Mouse (Mus musculus): ENCODE data around the gene Hemgn.

Gene Hemgn

DNA sequence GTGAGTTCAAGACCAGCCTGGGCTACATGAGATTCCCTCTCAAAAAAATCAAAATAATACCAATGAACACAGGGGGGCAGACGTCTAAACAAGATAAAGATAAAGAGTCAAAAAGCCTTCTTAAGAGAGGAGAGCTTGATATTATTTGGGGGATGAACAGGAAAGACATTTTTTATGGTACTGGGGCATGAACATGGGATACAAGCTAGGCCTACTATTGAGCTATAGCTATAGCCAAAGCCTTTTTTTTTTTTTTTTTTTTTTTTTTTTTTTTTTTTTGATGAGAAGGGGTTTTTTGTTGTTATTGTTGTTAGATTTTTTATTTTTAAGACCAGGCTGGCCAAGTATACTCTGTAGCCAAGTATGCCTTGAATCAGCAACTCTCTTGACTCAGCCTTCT, 1.2 kb downstream of the Hemgn start:
- no peak for DNase-seq (ENCODE audit: low read depth, low spot score)

- DNase-seq (ENCODE audit: low read depth, low spot score): no peak
These were observed 1.8 kb downstream of the Hemgn start for GRCm38 (mm10) chr4:46411489-46411888.

DNA sequence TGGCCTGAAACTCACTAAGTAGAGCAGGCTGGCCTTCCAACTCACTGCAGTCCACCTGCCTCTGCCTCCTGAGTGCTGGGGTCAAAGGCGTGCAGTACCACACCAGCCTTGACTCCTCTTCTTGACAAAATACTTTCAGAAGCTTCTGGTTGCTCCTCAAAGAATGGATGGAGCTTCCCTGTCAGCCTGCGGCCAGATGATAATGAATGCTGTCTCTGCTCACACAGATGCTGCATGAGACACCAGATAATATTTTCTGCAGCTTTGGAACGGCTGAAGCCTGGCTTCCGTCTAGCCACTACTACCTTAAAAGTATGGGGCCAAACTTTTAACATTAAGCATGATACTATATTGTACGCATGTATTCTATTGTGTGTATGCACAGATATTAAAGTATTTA, 2.6 kb downstream of the Hemgn start:
- no peak for DNase-seq (ENCODE audit: low read depth, low spot score)

DNA sequence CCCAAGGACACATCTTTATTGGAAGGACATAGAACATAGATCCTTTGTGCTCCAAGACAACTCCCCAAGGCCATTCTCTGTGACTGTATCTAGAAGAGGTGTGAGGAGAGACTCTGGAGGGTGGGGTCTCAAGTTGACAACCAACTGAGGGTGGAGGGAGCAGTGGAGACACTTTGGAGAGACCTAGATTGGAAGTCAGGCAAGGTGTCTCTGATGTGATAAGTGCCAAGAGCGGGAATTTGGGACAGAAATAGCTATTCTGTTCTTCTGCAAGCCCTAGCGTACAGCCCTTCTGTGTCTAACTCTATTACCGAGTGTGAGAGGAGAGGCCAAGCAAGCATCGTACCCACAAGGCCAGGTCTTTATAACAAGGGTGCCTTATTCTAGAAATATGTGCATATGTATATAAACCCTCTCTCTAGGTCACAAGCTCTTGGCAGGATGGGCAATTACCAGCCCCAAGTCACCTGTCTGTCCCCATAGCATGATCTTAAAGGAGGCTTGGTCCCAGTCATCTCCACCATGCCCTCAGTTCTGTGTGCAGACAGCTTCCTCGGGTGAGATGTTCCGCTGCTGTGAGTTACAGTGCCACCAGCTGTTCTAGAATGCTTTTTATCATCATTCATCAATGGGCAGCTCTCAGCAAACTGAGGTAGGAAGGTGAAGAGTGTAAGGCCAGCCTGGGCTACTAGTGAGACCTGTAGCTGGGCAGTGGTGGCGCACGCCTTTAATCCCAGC, 6.2 kb downstream of the Hemgn start:
- DNase-seq (ENCODE audit: low read depth, low spot score): no peak

DNA sequence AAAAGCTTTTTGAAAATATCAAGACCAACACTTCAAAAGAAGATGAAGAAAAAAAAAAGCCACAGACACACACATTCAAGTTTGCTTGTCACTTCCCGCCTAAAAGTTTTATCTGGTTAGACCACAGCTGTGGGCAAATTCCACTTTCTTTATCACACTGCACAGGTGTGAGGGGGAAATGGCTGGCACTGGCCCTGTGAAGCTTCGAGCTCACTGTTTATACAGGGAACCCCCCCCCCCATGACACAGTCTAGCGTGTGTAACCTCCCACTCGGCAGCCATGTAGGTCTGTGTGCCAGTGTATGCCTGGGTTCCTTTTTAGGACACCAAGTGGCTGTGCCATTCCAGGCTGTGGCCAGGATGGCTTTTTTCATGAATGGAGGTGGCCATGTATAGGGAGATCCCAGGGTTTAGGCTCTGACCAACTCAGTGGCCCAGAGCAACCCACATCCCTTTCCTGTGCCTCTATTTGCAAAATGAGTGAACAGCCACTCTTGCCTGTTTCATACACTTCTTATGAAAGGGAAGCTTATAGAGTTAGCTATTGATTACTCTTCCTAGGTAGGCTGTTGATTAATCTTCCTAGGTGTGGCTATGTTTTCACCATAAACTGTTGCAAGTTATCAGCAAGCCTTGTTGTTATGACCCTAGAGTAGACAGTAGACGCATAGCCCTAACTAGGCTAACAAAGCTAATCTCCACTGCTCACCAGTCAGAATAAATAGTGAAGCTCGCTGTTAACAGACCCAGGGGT, 9.1 kb downstream of the Hemgn start:
- DNase-seq (ENCODE audit: low read depth, low spot score): no peak

GRCm38 (mm10) chr4:46398839-46399238, 14.5 kb downstream of the Hemgn start:
- no peak for DNase-seq (ENCODE audit: low read depth, low spot score)

DNA sequence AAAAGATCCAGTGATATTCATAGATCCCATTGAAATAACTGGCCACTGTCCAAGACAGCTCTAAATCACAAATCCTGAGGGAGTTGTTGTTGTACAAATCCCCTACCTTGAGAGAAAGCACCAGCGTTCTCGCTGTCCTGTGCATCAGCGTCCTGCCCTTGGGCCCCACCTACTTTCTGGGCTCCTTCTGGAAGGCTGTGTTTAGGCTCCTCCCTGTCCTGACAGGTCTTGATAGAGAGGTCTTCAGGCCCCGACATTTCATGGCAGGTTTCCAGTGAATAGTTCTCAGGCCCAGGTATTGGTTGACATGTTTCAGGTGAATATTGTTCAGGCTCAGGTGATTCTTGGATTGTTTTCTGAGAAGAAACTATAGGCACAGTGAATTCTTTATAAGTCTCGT, 17.6 kb downstream of the Hemgn start:
- peak; percentile 54 for DNase-seq (ENCODE audit: low read depth, low spot score)

DNA sequence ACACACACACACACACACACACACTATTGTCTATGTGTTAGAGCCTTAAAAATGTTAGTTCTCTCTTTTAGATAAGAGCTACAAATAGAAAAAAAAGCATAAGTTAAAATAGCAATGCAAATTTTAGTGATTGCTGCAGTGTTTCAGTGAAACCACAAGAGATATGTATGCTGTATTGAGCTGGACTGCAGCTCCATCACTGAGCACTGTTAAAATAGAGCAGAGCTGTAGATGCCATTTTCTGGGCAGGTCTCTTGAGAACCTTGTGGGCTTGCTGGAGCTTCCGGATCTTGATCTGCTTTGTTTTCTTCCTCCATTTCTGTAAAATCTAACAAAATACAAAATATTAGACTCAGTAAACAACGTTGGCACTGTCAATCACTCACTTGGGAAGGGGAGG, 18.9 kb downstream of the Hemgn start:
- no peak for DNase-seq (ENCODE audit: low read depth, low spot score)

GRCm38 (mm10) chr4:46390390-46390970, 22.8 kb downstream of the Hemgn start:
- peak; percentile 94 for DNase-seq (ENCODE audit: low read depth, low spot score)

DNA sequence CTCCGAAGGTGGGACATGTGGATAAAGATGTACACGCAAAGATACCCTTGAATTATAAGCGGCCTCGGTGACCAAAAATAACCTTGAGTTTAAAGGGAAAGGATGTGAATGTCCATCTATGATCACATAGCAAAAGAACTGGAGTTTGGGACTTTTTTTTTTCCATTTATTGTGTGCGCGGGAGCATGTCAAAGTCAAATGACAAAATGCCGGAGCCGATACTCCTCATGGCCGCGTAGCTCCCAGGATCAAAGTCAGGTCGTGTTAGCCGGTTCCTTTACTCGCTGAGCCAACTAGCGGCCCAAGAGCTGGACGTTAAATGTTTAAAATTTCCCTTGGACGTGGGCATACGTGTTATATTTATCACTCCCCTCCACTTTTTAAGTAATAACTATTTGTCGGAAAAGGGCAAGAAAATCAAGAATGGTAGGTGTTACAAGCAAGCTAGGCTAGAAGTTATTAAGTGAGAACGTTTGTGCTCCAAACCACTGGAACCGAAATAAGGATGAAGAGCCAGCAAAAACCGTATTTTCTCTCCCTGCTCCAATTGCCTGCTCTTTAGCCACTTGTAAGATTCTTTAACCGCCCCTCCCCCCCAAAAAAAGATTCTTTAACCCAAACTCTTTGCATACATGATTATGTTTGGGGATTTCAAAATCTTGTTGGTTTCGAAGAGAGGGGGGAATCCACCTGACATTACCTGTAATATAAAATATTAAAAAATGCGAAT, 23.5 kb downstream of the Hemgn start:
- DNase-seq (ENCODE audit: low read depth, low spot score): peak; percentile 67

- DNase-seq (ENCODE audit: low read depth, low spot score): peak; percentile 99
These were observed 24.2 kb downstream of the Hemgn start, which contains the start of gene Trmo for GRCm38 (mm10) chr4:46389013-46389611. Trmo (minus strand) TSS chr4:46389437.

GRCm38 (mm10) chr4:46388556-46388955, 24.8 kb downstream of the Hemgn start:
- no peak for DNase-seq (ENCODE audit: low read depth, low spot score)

- peak; percentile 94 for DNase-seq (ENCODE audit: low read depth, low spot score)
These were observed 38.4 kb downstream of the Hemgn start for GRCm38 (mm10) chr4:46374869-46375368.

GRCm38 (mm10) chr4:46374455-46374854, 38.9 kb downstream of the Hemgn start:
- DNase-seq (ENCODE audit: low read depth, low spot score): peak; percentile 85

DNA sequence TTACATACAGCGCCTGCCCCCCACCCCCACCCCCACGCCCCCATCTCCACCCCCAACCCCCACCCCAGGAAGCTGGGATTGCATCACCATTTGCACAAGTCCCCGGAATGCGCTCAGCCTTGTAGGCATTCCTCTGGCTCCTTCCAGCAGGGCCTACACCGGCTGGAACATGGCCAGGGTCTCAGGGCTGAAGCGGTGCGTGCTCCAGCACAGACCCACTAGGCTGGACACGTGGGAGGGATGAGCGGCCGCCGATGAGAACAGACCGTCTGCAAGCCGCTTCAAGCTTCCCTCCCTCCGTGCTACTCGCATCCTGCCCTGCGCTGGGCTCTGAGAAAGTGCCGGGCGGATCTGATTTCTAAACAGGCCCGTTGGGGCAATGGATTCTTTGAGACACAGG, 42.3 kb downstream of the Hemgn start:
- DNase-seq (ENCODE audit: low read depth, low spot score): peak; percentile 64

DNA sequence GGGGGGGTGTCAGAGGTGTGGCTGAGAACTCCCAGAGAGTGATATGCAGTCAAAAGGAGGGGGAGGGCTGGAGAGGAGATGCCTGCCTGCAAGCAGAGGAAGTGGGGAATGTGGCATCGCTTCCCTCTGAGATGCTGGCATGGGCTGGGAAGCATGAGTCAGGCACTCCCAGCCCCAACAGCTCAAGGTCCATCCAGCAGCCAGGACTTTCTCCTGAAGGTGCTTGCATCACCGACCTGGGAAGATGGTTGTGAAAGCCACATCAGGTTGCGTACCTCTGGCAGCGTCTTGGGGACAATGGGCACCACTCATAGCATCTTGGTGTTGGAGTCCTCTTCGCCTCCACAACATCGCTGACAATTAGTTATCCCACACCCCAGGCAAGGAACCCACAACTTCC, 42.9 kb downstream of the Hemgn start:
- no peak for DNase-seq (ENCODE audit: low read depth, low spot score)

DNA sequence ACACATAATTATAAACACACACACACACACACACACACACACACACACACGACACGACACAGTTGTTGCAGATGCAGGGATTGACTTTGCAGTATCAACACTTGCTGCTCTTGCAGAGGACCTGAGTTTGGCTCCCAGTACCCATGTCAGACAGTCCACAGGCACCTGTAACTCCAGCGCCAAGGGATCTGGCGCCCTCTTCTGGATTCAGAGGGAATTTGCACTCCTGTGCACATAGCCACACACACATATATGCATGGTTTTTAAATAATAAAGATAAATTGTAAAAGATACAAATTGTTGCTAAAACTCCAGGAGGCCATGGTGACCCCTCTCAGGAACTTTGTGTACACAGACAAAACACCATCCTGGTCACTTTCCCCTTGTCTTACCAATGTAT, 44.2 kb downstream of the Hemgn start:
- DNase-seq (ENCODE audit: low read depth, low spot score): peak; percentile 66

GRCm38 (mm10) chr4:46367487-46367959, 45.8 kb downstream of the Hemgn start:
- DNase-seq (ENCODE audit: low read depth, low spot score): peak; percentile 32

DNA sequence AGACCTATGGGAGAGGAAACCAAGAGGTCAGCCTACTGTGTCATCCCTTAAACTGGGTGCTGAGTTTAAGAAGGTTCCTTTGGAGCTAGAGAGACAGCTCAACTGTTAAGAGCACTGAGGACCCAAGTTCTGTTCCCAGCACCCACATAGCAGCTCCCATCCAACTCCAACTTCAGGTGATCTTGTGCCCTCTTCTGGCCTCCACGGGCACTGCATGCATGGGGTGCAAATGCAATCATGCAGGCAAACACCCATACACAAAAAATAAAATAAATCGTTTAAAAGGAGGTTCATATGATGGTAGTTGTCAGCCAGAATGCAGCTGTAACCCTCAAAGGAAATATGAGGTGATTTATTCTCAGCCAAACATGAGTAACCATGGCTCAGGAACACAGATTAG, 48.9 kb downstream of the Hemgn start:
- DNase-seq (ENCODE audit: low read depth, low spot score): peak; percentile 40

- DNase-seq (ENCODE audit: low read depth, low spot score): no peak
These were observed 52.0 kb downstream of the Hemgn start for GRCm38 (mm10) chr4:46361258-46361657.

DNA sequence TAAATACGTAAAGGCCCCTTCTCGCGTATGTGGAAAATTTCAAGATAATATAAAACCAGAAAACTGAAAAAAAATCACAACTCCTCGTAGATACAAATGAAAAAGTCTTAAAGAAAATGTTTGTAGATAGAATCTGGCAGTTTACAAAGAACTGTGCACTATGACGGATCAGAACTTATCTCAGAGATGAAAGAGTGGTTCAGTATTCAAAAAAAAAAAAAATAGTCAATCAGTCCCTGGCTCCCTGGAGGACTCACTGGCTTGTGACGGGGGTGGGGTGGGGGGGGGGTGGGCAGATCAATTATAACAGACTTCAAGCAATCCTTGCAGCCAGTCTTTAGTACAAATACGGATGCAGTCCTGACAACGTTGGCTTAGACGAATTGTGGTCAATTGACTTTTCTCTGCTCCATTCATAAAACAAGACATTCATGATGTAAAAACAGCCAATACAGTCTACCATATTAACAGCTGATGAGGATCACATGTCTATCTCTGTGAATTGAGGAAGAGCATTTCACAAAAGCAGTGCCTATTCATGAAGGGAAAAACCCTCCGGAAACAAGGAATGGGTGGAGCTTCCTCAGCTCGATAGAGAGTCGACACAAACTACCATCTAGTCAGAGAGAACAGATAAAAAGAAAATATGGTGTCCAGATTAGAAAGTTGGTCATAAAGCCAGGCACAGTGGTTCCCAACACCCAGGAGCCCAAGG, 53.6 kb downstream of the Hemgn start:
- no peak for DNase-seq (ENCODE audit: low read depth, low spot score)

Data from R1 (cell line).